Mouse (Mus musculus) forelimb bud, embryonic 11.5 days (tissue): ENCODE data around the gene Agpat2.

Experiments used
- DNase-seq: peaks from one replicate; pipeline ENCODE4 v3.0.0-alpha.2; 2012; ENCODE audit warnings: low read depth, low spot score

The Agpat2 gene

DNA sequence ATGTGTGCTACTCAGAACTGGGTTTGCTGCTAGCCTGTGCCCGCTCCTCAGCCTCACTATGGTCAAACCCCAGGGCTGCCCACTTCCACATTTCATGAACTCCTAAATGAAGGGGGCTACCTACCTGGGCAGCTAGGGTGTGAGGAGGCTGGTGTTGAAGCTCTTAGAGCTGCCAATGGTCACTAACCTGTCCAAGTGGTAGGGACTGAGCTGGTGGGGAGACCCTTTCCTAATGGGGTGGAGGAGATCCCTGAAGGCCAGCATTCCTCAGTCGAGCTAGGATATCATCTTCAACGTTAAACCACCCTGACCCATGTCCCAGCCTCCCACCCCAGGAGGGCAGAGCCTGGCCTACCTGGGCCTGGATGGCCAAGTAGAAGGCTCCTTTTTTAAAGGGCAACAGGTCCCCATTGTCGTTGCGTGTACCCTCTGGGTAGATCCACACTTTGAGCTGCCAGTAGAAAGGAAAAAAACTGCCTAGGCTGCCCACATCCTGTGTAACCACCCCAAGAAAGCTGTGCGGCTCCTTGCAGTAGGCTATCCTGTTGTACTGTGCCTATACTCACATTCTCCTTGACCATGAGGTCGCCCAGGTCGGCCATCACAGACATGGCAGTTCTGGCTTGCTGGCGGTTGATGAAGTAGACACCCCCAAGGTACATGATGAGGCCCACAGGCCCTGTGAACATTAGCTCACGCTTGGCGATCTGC lies 8.3 kb downstream of the Agpat2 start:
- no peak for DNase-seq

DNA sequence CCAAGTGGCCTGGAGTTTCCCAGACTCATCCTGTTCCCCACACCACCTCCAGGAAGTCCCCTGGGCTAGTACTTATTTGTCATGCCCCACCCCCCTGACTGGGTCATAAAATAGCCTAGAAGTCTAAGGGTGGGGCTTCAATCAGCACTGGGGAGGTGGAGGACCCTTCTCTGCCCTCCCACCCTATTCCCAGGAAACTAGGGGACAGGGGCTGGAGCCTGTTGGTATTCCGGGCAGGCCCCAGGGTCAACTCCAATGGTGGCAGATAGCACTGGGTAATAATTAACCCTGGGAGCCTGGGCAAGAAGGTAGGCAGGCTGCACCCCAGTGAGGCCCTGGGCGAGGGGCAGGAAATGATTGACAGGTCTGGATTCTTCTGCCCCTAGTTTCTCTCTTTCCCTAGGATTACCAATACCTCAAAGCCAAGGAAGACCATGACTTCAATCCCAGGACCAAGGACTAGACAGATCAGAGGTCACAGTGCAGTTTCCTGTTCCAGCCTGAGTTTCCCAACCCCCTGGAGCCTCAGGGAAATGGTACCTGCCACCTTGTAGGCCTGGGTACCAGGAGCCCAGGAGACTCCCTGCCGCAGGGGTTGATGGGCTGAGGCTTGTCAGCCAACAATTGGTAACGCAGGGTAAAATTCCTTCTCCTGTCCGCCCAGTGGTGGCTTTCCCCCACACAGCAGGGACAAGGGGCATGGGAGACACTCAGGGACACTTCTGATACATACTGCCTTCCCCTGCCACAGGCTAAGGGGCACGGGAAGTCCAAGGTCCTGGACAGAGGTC lies 9.1 kb downstream of the Agpat2 start:
- no peak for DNase-seq

DNA sequence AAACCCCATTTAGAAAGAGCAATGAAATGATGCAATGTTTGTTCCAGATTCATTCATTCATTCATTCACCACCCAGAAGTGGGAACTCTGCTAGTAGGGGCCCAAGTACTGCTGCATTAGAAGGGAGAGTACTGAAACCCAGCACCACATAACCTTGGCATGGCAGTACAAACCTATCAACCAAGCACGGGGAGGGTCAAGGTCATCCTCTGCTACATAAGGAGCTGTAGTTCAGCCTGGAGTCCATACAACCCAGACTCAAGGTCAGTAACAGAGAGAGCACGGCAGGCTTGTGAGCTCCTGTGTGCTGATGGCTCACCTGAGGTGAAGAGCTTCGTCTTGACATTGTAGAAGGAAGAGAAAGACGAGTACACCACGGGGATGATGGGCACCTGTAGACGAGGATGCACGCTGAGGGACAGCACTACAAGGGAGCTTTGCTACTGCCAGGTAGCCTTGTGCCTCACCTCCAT lies 9.7 kb downstream of the Agpat2 start:
- no peak for DNase-seq

DNA sequence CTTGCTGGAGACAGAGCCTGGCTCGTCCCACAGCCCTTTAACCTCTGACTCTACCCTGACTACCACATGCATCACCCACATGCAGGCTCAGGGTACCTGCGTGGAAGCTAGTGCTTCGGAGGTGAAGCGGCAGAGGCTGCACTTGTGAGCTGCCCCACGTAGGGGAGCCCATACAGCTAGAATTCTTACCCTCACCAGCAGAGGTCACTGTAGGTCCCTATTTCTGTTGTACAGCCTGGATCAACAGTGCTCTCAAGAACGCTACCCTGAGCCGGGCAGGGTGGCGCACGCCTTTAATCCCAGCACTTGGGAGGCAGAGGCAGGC lies 10.2 kb downstream of the Agpat2 start:
- DNase-seq = peak; percentile 35

DNA sequence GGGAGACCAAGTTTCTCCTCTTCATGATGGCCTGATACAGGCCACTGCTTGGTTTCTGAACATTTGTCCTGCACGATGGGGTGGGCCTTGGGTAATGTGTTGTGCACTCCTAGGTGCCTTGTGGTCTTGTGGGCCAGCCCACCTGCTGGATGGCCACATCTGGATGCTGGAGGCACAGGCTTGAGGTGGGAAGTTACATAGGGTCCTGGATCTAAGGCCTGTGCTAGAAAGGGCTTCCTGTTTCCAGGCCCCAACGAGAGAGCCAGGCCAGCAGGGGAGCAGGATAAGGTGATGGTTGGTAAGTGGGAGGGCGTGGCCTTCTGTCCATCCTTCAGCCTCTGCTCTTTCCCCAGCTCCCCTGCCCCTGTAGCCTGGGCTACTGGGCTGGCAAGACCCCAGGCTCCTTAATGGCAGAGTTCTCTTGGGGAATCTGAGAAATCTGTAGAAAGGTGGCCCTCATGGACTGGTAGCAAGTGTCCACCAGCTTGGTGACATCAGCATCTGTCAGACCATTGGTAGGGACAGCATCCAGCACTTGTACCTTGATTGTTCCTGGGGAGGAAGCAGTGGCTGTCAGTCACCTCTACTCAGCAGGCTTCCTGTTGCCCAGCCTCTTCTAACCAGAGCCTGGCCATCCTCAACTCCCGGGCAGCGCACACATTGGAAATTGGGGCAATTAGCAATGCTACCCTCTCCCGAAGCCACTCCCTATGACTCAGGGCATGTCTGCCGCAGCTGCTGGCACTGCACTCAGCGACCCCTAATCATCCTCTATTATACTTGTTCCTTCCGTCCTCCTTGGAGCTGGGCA lies 10.8 kb downstream of the Agpat2 start:
- no peak for DNase-seq

DNA sequence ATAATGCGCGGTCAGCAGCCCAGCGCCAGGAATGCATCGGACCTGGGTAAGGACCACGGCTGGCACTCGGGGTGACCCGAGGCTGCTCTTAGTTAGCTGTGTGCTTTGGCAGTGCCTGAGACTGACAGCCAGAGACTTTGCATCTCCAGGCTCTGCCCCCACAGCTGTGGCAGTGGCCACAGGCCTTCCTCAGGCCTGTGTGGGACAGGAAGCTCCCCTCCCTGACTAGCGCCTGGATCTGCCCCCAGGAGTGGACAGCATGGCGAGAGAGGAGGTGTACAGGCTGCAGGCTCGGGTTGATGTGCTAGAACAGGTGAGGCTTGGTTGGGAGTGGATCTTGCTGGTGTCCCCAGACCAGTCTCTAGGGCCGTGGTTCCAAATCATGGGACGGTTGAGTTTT lies 12.8 kb downstream of the Agpat2 start:
- no peak for DNase-seq

DNA sequence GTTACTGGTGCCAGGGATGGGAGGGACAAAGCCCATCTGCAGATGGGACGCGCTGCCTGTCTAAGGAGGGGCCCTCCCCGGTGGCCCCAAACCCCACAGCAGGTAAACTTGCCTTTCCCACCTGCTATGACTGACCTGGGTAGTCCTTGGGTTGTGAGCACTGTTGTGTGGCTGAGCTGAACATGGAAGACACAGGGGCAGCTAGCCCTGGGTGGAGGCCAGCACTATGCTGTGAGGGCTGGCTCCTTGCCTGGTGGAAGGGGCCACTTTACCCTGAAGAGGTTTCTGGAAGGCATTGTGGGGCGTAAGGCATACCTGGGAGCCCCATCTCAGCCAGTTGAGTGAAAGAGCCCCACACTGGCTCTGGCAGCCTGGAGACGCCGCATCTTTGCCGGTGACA lies 13.3 kb downstream of the Agpat2 start:
- DNase-seq = no peak

DNA sequence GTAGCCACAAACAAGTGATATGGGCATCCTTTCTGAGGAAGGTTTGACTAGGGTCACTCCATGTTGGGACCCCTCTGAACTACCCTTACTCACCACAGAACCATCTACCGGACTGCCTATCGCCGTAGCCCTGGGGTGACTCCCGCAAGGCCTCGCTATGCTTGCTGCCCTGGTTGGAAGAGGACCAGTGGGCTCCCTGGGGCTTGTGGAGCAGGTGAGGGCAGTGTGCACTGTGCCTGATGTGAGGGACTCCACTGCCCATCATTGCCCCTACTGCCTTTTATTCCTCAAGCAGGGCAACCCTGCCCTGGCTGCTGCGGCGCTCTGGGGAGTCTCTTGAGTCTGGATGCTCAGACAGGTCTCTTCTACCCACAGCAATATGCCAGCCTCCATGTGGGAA lies 13.9 kb downstream of the Agpat2 start:
- DNase-seq = no peak

DNA sequence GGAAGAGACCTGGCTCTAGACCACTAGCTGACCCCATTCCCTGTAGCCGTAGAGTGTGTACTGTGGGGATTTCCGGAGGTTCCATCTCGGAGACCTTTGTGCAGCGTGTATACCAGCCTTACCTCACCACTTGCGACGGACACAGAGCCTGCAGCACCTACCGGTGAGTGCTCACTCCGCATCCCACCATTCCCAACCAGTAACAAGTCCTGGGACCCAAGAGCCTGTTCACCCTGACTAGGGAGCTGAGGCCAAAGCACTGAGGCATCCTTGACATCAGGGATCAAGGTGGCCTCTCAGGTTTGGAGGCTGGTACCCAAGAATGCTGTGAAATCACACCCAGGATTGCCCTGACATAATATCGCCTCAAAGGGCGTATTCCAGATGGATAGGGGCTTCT lies 14.9 kb downstream of the Agpat2 start:
- no peak for DNase-seq

DNA sequence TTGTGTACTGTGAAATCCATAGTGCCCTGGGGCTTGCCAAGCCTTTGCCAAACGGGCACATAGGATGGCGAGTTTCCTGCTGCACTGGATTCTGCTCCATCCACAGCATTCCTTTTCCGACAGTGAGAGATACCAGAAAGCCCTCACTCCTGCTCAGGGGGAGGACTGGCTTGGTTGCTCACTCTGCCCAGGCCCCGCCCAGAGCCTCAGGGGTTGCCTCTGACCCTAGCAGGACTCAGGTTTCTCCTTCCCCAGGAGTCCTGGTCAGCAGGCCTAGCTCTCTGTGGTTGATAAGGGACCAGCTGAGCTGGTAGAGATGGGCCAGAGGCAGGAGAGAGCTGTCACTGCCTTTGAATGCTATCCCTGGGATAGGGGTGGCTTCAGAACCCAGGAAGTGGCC lies 15.6 kb downstream of the Agpat2 start:
- no peak for DNase-seq

DNA sequence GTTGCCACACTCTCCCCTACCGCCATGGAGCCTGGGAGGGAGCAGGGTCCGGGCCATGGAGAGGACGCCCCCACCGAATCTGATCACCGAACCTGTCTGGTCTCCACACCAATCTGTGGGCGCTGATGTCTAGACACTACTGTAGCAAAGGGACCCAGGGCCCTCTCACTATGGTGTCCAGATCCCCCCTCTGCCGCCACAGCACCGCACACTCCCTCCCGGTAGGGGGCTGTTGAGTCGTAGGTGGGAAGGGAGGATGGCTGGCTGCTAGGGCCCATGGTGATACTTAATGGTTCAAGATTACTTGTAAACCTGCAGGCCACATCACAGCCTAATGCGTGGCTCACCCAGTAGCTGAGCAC lies 17.2 kb downstream of the Agpat2 start:
- peak; percentile 23 for DNase-seq

DNA sequence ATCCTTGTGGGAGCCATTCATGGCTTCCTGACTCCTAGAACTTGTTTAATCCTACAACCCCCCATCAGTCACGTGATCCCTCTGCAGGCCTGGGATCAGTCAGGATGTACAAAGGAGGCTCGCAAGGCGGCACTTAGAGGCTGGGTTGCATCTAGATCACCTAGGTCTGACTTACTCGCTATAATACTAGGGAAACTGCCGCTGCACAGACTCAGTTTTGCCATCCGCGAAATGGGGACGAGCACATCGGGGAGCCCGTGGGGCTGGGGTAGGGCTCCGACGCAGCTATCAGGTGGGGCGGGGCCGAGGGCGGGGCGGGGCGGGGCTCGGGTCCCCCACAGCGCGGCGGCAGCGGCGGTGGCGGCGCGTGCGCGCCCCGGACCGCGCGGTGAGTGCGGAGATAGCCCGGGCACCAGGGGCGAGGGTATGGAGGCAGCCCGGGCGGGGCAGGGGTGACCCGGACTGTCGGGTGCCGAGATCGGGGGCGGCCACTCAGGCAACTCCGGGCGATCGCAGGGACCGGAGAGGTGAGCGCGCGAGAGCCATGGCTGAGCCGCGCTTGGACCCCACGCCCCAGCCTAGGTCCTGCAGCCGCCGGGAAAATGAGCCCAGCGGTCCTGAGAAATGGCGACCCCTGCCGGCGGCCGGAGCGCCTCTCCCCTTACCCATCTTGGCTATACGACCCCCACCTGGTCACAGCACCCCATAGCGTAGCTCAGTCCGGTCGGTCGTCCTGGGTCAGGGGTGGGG lies 17.7 kb downstream of the Agpat2 start, which contains the start of gene Gm20532:
Gene Gm20532 (plus strand): TSS at position 346 of the 750 bp plus-strand sequence.
- DNase-seq = peak; percentile 73

DNA sequence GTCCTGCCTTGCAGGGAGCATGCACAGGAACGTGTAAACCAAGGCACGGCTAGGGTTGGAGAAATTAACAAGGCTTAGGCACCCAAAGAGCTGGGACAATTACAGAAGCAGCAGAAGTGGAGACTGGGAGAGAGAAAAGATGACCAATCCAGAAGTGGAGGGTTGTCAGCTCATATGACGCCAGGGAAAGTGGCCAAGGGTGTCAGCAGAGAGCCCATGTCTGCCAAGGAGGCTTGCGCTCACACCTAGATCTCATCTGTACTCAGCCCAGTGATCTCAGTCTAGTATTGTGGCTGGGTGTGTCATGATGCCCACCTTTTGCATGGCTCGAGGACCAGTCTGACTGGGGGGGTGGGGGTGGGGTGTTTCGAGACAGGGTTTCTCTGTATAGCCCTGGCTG lies 18.5 kb downstream of the Agpat2 start:
- DNase-seq = no peak

DNA sequence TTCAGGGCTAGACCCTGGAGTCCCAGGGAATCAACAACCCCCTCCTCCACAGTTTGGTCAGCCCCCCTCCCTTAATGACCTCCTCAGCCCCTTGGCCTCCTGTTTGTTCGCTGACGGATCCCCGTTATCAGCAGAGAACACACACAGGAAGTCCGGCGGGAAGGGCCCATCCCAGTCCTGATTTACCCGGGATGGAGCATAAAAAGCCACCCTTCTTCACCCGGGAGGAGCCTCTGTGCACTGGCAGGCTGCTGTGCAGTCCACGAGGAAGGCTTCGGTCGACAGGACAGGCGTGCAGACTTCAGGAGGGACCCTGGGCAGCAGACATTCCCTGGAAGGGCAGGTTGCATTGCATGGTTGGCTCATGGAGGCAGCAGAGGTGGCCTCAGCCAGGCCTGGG lies 20.6 kb downstream of the Agpat2 start:
- no peak for DNase-seq

DNA sequence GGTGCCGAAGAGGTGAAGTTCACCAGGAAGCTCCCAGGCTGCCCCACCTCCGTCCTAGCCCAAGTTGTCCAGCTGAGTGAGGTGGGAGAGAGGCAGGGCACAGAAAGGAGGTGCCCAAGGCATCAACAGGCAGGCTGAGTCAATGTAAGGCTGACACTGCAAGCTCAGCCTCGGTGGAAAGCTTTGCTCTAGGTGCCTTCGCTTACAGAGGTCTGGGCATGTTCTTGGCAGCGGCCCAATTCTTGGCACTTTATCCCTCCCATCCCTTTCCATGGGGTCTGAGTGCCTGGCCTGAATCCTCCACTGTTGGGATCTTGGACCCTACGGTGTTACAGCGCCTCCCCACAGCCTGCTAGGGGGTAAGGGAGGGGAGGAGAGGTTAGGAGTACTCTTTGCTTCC lies 21.5 kb downstream of the Agpat2 start:
- no peak for DNase-seq

DNA sequence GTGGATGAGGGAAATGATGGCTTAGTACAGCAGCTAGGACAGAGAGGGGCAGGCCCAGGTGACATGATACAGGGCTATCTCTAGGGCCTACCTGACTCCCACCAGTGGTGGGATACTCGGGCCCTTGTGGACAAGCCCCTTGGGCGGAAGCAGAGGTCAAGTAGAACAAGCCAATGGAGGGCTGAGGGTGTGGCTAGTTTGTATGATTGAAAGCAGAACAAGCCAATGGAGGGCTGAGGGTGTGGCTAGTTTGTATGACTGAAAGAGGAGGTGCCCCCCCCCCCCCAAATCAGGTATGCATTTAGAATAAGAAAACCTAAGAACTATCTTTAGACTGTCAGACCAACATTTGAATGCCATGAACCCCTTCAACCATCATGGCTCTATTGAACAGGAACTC lies 22.0 kb downstream of the Agpat2 start:
- DNase-seq = no peak

DNA sequence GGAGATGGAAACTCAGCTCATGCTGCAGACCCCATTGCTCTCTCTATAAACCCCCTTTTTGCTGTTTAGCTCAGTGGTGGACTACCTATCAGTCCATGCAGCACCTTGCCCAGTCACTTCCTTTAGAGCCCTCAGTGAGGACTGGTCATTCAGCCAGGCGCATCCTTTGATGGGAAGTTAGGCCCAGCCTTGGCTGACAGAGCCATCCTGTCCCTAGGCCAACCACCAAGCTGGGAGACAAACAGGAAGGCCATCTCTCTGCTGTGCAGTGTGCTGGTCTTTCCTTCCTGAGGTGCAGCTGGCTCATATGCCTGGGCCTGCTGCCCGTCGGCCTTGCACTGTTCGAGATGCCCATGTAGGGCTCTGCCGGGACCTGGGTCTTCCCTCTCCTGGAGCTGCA lies 23.5 kb downstream of the Agpat2 start:
- DNase-seq = no peak

DNA sequence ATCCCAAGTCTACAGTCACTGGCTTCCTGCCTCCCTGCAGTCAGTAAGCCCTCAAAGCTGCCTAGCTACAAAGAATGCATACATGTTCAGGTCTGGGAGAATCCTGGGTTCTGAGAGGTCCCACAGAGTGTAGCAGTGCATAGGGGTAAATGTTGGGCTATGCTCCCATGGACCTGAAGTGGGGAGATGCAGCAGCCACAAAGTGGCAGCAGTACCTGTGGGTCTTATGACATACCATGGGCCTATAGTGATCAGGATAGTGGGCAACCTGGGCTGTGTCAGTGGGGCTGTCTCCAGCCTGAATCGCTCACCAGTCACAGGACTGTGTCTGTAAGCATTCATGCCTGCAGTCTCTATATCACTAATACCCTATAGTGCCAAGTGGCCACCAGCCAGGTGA lies 24.5 kb downstream of the Agpat2 start, which contains the start of gene Egfl7:
Gene Egfl7 (plus strand): TSS at position 301 of the 400 bp plus-strand sequence.
- no peak for DNase-seq

DNA sequence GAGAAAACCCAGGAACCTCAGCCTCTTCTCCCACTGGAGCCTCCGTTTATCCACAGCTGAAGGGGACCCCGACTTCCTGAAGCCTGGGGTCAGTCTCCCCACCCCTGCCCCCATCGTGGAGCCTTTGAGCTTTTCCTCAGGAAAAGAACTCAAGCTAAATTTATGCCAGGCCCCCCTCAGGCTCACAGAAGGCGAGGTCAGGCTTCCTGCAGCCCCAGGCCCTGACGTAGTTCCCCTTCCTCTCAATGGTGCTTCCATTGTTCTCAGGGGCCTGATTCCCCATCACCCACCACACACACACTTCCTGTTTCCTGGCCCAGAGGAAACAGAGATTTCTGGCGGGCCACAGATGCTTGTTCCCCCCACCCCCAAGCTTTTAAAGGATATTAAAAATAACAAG lies 25.8 kb downstream of the Agpat2 start:
- peak; percentile 24 for DNase-seq

DNA sequence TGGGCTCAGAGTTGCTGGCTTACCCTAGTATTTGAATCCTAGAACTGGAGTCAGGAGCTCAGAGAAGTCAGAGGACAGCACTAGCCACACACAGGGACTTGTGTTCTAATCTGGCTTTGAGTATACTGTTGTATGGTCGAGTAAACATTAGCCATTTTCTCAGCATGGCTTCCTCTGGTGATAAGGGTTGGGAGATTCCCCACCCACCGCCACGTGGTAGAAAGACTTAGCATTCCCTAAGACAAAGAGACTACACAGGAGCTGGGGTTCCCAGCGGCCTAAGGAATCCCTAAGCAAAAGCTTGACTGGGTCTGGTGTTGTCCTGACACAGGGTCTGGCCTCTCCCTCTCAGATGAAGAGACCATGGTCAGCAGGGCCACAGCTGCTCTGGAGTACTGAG lies 27.8 kb downstream of the Agpat2 start:
- no peak for DNase-seq

DNA sequence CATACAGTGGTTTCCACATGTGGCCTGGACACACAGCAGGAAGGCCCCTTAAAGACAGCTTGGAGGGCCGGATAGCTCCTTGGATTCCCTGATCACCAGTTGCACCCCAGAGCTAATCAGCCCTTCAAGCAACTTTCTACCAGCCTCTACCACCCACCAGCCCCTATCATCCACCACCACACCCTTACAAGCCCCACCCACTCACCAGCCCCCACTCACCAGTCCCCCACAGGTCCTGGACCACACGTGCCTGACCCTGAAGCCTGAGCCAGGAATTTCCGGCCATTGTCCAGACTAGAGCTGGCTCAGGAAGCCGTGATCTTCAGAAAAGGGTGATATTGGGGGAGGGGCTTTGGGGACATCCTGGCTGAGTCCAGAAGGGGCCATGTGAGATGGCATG lies 28.4 kb downstream of the Agpat2 start:
- DNase-seq = no peak

DNA sequence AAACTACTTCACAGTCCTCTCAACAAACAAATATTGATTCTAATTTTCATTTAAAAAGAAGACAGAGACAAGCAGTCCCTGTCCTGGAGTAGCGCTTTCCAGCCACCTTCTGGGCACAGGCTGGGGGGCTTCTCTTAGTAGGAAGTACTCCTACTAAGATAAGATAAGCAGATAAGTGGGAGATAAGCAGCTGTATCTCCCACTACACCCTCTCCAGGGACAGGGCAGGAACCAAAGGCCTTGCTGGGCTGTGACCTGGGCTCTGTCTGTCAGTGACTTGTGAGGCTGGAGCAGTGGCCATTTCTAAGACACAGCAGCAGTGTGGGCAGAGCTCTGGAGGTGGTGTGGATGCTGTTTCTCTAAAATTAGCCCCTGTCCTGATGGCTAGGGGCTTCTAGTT lies 28.8 kb downstream of the Agpat2 start:
- DNase-seq = no peak
